ENCODE assay signal across 34 mouse cellular contexts in genomic region chr7:26983151-26983550, GRCm38 (mm10). TPM values are rescaled to one million over a fixed set of nuclear protein-coding genes. Genes with fewer than 3 reads are reported as not detected.
"Had no signal": no experiment of that assay in that cellular context is flagged by ENCODE, and none has a peak within 500 bp of the region (broad histone marks: within the 10 kb centered on the region; RNA-seq: fewer than 3 reads in every experiment).

No protein-coding gene starts in this region.

RNA-seq across cellular contexts. Expression of gene Cyp2a22, which starts 44.0 kb away (rescaled TPM):
- total RNA-seq: left cerebral cortex, postnatal 10 days; left cerebral cortex, postnatal 14 days; left cerebral cortex, postnatal 25 days; left cerebral cortex, postnatal 36 days; left cerebral cortex, postnatal 4 days; megakaryocyte progenitor cell, adult 5-6 weeks; megakaryocyte, adult 5-6 weeks; megakaryocyte-erythroid progenitor cell, adult 5-6 weeks; midbrain, postnatal 0 days; monocyte, adult 5-6 weeks had no signal
- polyA plus RNA-seq: limb, embryonic 10.5 days; limb, embryonic 11.5 days; limb, embryonic 12.5 days; limb, embryonic 13.5 days; limb, embryonic 14.5 days; limb, embryonic 15.5 days; liver, embryonic 11.5 days; liver, embryonic 12.5 days; lung, adult 2 months; lung, embryonic 14.5 days; lung, embryonic 15.5 days; lung, embryonic 16.5 days; lung, postnatal 0 days; macrophage; midbrain, embryonic 10.5 days; midbrain, embryonic 11.5 days; midbrain, embryonic 12.5 days; midbrain, embryonic 13.5 days; midbrain, embryonic 14.5 days; midbrain, embryonic 15.5 days; midbrain, embryonic 16.5 days; midbrain, postnatal 0 days; myocyte; neural tube, embryonic 11.5 days; neural tube, embryonic 12.5 days had no signal

RNA-seq across cellular contexts. Expression of gene Cyp2a12, which starts 45.7 kb away (rescaled TPM):
- total RNA-seq: left cerebral cortex, postnatal 10 days; left cerebral cortex, postnatal 14 days; left cerebral cortex, postnatal 25 days; left cerebral cortex, postnatal 36 days; left cerebral cortex, postnatal 4 days; megakaryocyte progenitor cell, adult 5-6 weeks; megakaryocyte, adult 5-6 weeks; megakaryocyte-erythroid progenitor cell, adult 5-6 weeks; midbrain, postnatal 0 days; monocyte, adult 5-6 weeks had no signal
- polyA plus RNA-seq: limb, embryonic 10.5 days; limb, embryonic 11.5 days; limb, embryonic 12.5 days; limb, embryonic 13.5 days; limb, embryonic 14.5 days; limb, embryonic 15.5 days; liver, embryonic 11.5 days; lung, embryonic 14.5 days; lung, embryonic 15.5 days; lung, embryonic 16.5 days; lung, postnatal 0 days; macrophage; midbrain, embryonic 10.5 days; midbrain, embryonic 11.5 days; midbrain, embryonic 12.5 days; midbrain, embryonic 13.5 days; midbrain, embryonic 14.5 days; midbrain, embryonic 15.5 days; midbrain, embryonic 16.5 days; midbrain, postnatal 0 days; myocyte; neural tube, embryonic 11.5 days; neural tube, embryonic 12.5 days had no signal
